Comparison of ENCODE assay signal across 18 mouse cellular contexts in genomic region chr5:85754227-85754626, GRCm38 (mm10).
DNase-seq lines count a peak whose midpoint lies in the region; ATAC-seq lines count a peak whose summit lies in the region.
"Had no signal": no experiment of that assay in that cellular context is flagged by ENCODE, and none has a peak within 500 bp of the region (broad histone marks: within the 10 kb centered on the region; RNA-seq: fewer than 3 reads in every experiment).

No protein-coding gene starts in this region.

- H3K4me3 ChIP-seq in hindbrain, embryonic 14.5 days (replicated peaks; ENCODE audit: low read length): no peak overlapping the region
- no peak overlapping the region for H3K4me3 ChIP-seq in forebrain, embryonic 13.5 days
- H3K4me3 ChIP-seq in kidney, embryonic 16.5 days (ENCODE audit: low read length): no peak overlapping the region
- H3K4me3 ChIP-seq: lung, embryonic 15.5 days; midbrain, embryonic 12.5 days; stomach, embryonic 15.5 days had no signal

- no peak overlapping the region for H3K9ac ChIP-seq in hindbrain, embryonic 14.5 days
- H3K9ac ChIP-seq in forebrain, embryonic 13.5 days: no peak overlapping the region
- no peak overlapping the region for H3K9ac ChIP-seq in kidney, embryonic 16.5 days (replicated peaks; ENCODE audit: low read length)
- H3K9ac ChIP-seq: liver, embryonic 14.5 days; lung, embryonic 15.5 days; midbrain, embryonic 12.5 days; stomach, embryonic 15.5 days had no signal

- H3K27me3 ChIP-seq in hindbrain, embryonic 14.5 days (ENCODE audit: control insufficient read depth, insufficient read depth, low read length): no peaks in the 10 kb centered on the region
- no peaks in the 10 kb centered on the region for H3K27me3 ChIP-seq in forebrain, embryonic 13.5 days
- no peaks in the 10 kb centered on the region for H3K27me3 ChIP-seq in kidney, embryonic 16.5 days (ENCODE audit: insufficient read depth, low read length)
- H3K27me3 ChIP-seq: lung, embryonic 15.5 days; midbrain, embryonic 12.5 days; stomach, embryonic 15.5 days had no signal

- intact Hi-C loops in left cerebral cortex, postnatal 25 days (cut with DNase I): no loop called here

- H3K27ac ChIP-seq in hindbrain, embryonic 14.5 days: 0 out of 2 replicates have a peak overlapping the region, but pooled peaks have one; percentile 34
- no peak overlapping the region for H3K27ac ChIP-seq in forebrain, embryonic 13.5 days
- H3K27ac ChIP-seq in kidney, embryonic 16.5 days (ENCODE audit: low read length): no peak overlapping the region
- H3K27ac ChIP-seq: liver, embryonic 14.5 days; lung, embryonic 15.5 days; midbrain, embryonic 12.5 days; stomach, embryonic 15.5 days had no signal

- no peak overlapping the region; the same call in 1 of the 2 replicates for H3K4me2 ChIP-seq in hindbrain, embryonic 14.5 days (replicated peaks)
- H3K4me2 ChIP-seq in forebrain, embryonic 13.5 days: no peak overlapping the region
- H3K4me2 ChIP-seq in kidney, embryonic 16.5 days (replicated peaks; ENCODE audit: low read depth, low read length): no peak overlapping the region
- H3K4me2 ChIP-seq: heart, embryonic 11.5 days; lung, embryonic 15.5 days; midbrain, embryonic 12.5 days; stomach, embryonic 15.5 days had no signal

- H3K9me3 ChIP-seq in hindbrain, embryonic 14.5 days (ENCODE audit: control insufficient read depth, low read length): no peaks in the 10 kb centered on the region
- H3K9me3 ChIP-seq in forebrain, embryonic 13.5 days (replicated peaks): no peaks in the 10 kb centered on the region
- H3K9me3 ChIP-seq in kidney, embryonic 16.5 days (ENCODE audit: low read length): no peaks in the 10 kb centered on the region
- H3K9me3 ChIP-seq: lung, embryonic 15.5 days; midbrain, embryonic 12.5 days; stomach, embryonic 15.5 days had no signal

- 71% methylated on average over 12 of the region's 12 CpGs for WGBS in hindbrain, embryonic 14.5 days
- 87% methylated on average over 12 of the region's 12 CpGs for WGBS in forebrain, embryonic 13.5 days
- WGBS in kidney, embryonic 16.5 days: 90% methylated on average over 12 of the region's 12 CpGs

- peak; percentile 14 to 20 for DNase-seq in left cerebral cortex, postnatal 25 days (ENCODE audit: low spot score in 2 of 2)
- no peak for DNase-seq in left cerebral cortex, adult 8-10 months (ENCODE audit: low spot score in 2 of 2)
- peak; percentile 37 for DNase-seq in brain, adult 2 months (ENCODE audit: low read depth, low spot score)
- no peak for DNase-seq in hindbrain, embryonic 14.5 days (ENCODE audit: low spot score)
- peak; percentile 49 for DNase-seq in layer of hippocampus, adult 9-11 months
- no peak for DNase-seq in lung, postnatal 36 days
- DNase-seq: cerebellum, adult 9-11 months; heart, postnatal 10 days; kidney, postnatal 4 days; thymus, adult 18-20 months had no signal

- H3K36me3 ChIP-seq in hindbrain, embryonic 14.5 days (replicated peaks; ENCODE audit: control insufficient read depth, insufficient read depth): no peaks in the 10 kb centered on the region
- H3K36me3 ChIP-seq in forebrain, embryonic 13.5 days (ENCODE audit: poor library complexity, severe bottlenecking): no peaks in the 10 kb centered on the region
- no peaks in the 10 kb centered on the region for H3K36me3 ChIP-seq in kidney, embryonic 16.5 days (ENCODE audit: insufficient read depth, low read length)
- H3K36me3 ChIP-seq: lung, embryonic 15.5 days; midbrain, embryonic 12.5 days; stomach, embryonic 15.5 days had no signal

- H3K4me1 ChIP-seq in hindbrain, embryonic 14.5 days (replicated peaks; ENCODE audit: control insufficient read depth, insufficient read depth, low read length): 0 out of 2 replicates have a peak, but pooled peaks cover 6% of the 10 kb centered on the region
- peaks cover 22% of the 10 kb centered on the region for H3K4me1 ChIP-seq in forebrain, embryonic 13.5 days
- no peaks in the 10 kb centered on the region for H3K4me1 ChIP-seq in kidney, embryonic 16.5 days (ENCODE audit: insufficient read depth, low read length)
- H3K4me1 ChIP-seq: lung, embryonic 15.5 days; stomach, embryonic 15.5 days had no signal

- 0 out of 2 replicates have a peak, but pooled peaks have one; percentile 19 for ATAC-seq in hindbrain, embryonic 14.5 days (ENCODE audit: low FRiP score)
- no peak for ATAC-seq in forebrain, embryonic 13.5 days
- no peak for ATAC-seq in kidney, embryonic 16.5 days (ENCODE audit: low FRiP score, low TSS enrichment)
- ATAC-seq: forebrain, embryonic 14.5 days had no signal

Comparison
In these comparisons a context has a peak if more than half of its experiments do, and no peak if none do; other contexts are left out.
1. DNase-seq: peak in left cerebral cortex, postnatal 25 days (2 of 2), brain, adult 2 months (single experiment) and layer of hippocampus, adult 9-11 months (single experiment); none in left cerebral cortex, adult 8-10 months (0 of 2), hindbrain, embryonic 14.5 days (single experiment) and lung, postnatal 36 days (single experiment).